Mouse (Mus musculus): Measurements from ENCODE around the gene Slc25a39.

GRCm38 (mm10) chr11:102365699-102366098 is 42.0 kb downstream of the Slc25a39 start:
- TF ChIP-seq POLR2A (IDR thresholded peaks at IDR 0.05; ENCODE audit: extremely low read depth, insufficient read depth, low read length) (no peak), CTCF (IDR thresholded peaks at IDR 0.05; ENCODE audit: extremely low read depth, insufficient read depth, low read length) (no peak)
